Mouse (Mus musculus): ENCODE measurements around the gene Gfpt2. TPM values are rescaled to one million over a fixed set of nuclear protein-coding genes. Genes with fewer than 3 reads are reported as not detected.
"Not testable (repeated sequence)": the region's sequence is repeated elsewhere in the genome, so short reads cannot be mapped to it uniquely, and the experiment has no call there.

The Gfpt2 gene
- total RNA-seq, 2 experiments from 2014 or later, result 4.6 to 11.7 TPM

DNA sequence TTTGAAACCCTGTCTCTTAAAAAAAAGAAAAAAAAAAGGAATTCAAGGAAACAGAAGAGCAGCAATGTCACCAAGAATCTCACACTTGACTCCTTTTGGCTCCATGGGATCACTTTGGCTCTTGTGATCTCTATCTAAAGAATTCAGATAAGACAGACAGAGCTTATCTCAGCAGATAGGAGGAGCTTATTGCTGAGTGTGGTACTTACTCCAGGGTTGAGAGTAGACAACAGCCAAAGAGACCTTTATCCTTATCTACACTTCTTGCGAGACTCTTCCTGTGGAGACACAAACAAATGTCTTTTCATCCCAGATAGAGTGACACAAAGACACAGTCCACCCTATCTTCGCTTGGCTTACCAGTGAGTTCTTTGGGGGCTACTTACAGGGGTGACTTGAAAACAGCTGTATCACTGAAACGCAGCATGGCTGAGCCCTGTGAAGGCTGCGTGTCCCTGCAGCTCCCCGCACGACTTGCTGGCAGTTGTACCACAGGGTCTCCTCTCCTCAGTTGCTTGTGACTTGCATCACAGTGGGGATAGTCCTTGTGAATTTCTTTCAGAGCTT lies 12.1 kb upstream of the Gfpt2 start:
- DNase-seq (ENCODE audit: low spot score), result no peak

DNA sequence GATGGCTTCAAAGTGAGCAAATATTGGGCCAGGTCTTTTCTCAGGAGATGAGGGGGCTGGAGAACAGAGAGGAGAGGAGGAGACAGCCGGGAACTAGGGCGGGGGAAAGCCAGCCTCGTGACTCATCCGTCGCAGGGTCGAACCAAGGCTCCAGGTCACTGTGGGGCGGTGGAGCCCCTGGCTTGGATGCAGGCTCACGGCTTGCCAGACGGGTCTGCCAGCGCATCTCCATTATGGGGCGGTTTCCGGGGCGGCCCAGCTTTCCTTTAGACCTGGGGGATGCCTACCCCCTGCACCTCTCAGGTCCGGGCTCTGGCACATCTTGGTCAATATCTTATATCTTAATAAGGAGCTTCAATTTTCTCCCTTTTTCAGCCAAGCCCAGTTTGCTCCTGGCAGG lies 847 bp upstream of the Gfpt2 start:
- DNase-seq (ENCODE audit: low spot score), result peak; percentile 64

DNA sequence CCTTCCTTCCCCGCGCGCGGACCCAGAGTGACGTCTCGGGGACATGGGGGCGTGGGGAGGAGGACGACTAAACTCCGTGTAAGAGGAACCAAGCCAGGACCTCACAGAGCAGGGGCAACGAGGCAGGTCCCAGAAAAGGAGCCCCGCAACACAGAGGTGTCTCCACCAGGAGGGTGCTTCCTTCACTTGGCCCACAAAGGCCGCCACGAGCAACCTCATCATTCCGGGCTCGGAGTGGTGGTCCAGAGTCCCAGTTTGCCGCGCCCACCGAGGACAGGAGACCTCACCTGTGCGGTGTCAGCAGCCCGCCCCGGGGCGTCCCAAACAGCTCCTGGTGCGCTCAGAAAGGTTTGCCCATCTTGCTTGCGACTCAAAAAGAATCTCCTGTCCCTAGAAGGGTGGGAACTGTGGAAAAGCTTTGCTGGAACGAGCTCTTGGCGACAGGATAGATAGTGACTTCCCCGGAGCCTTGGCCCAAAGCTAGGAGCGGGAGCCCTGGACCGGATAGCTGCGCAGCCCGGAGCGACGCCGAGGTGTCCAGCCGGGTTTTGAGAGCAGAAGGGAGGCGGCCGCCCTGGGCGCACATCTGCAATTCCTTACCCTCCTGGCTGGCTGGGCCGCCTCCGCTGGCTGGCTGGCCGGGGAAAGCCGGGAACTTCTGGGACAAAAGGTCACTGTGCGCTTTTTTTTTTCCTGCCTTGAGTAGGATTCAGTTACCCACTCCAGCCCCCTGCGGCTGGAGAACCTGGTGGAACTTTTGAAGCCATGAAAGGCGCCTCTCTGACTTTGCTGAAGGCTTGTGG lies 565 bp downstream of the Gfpt2 start:
- peak; percentile 40 for DNase-seq (ENCODE audit: low spot score)

DNA sequence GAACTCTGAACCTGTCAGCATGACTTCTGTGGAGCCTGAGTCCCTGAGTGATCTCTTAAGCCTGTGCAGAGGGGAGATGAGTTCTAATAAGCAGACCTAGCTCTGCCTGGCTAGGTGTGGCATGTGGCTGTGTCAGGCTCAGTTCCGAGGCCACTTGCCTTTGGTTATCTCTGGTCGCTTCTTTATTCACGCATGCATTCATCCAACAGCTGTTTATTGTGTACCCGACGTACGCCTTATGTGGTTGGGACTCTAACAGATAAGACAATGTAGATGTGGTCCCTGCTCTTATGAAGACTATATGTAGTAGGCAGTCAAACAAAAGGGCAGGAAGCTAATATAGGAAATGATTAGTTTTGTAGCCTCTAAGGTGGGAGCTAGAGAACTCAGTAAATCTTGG lies 5.0 kb downstream of the Gfpt2 start:
- no peak for DNase-seq (ENCODE audit: low spot score)

DNA sequence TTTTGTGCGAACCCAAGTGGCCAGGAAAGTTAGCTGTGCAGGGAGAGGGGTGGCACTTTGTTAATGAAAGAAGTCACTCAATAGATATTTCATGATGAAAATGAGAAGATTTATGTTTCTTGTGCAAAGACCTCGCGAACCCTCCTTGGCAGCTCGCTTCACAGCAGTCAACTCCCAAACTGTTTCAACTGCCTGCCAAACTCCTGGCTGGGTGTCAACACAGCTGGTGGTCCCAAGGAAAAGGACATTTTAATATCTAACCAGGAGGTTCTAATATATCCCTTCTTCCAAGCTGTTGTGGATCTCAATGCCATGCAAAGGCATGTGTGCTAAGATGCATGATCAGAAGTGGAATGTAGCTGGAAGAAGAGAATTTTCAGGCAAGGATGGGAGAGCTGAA lies 7.5 kb downstream of the Gfpt2 start:
- DNase-seq (ENCODE audit: low spot score), result no peak

DNA sequence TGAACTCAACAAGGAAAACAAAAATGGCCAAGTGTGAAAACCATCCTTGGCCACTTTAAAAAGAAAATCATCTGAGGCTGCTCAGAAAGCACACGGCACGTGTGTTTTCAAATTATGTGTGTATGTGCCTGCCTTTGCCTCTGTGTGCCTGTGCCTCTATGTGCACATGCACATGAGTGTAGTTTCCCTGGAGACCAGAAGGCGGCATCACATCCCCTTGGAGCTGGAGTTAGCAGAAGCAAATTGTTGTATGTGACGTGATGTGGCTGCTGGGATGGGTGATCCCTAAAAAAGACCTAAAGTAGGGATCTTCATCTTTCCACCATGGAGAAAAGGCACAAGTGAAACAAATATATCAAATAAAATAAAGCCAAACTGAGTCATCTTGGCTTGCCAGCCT lies 9.8 kb downstream of the Gfpt2 start:
- DNase-seq (ENCODE audit: low spot score), result no peak

DNA sequence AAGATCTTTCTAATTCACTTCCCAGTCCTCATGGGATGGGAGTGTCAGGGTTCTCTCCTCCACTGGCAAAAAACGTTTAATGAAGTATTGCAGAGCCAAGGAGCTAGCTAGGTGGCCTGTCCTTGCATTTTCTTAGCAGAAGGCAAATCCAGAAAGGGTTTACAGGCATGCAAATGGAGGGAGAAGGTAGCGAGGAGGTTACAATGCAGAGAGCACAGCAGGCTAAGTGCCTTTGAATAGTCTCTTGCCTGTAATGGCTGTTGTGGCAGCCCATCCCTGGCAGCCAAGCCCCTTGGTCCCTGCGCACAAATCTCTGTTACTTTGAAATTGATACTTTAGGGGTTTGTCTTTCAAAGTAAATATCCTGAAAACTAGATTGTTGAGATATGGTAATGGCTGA lies 12.2 kb downstream of the Gfpt2 start:
- DNase-seq (ENCODE audit: low spot score), result no peak

DNA sequence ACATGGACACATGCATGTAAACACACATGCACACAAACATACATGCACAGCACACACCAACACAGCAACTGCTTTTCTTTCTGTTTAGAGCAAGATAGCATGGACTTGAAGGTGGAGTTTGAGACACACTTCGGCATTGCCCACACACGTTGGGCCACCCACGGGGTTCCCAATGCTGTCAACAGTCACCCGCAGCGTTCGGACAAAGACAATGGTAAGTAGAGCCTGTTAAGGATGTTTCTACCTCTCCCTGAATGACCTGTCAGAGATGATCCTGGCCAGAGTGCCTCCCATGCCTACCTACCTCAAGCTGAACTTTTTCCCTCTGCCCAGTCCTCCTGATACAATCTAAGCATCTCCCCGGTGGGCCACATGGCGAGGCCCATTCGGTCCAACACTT lies 15.0 kb downstream of the Gfpt2 start:
- DNase-seq (ENCODE audit: low spot score), result no peak

DNA sequence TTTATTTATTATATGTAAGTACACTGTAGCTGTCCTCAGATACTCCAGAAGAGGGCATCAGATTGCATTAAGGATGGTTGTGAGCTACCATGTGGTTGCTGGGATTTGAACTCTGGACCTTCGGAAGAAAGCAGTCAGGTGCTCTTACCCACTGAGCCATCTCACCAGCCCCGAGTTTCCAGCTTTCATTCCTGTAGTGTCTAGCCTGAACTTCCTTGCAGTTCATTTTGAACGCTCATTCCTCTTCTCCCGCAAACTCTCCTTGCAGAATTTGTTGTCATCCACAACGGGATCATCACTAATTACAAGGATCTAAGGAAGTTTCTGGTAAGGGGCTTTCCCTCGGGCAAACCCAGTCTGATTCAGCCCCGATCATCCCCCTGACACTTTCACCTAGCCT lies 16.7 kb downstream of the Gfpt2 start:
- DNase-seq (ENCODE audit: low spot score), result not testable (repeated sequence)

DNA sequence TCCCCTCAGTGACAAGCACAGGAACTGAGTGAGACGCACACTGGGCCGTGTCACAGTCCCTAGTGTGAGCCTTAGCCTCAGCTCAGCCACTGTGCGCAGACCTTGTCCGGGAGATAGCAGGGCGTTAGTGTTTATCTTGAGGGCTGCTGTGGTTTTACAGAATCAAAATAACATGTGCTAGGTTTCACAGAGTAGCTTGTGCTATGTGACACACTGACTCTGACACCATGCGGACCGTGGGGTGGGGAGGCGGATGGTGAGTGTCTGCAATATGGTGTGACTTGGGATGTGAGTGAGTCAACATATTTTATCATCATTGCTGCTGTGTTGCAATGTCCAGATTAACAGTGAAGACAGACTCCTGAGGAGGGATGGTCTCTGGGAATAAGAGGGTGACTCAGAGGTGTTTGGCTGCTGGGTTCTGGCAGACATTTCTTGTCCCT lies 17.1 kb downstream of the Gfpt2 start:
- peak; percentile 52 for DNase-seq (ENCODE audit: low spot score)

DNA sequence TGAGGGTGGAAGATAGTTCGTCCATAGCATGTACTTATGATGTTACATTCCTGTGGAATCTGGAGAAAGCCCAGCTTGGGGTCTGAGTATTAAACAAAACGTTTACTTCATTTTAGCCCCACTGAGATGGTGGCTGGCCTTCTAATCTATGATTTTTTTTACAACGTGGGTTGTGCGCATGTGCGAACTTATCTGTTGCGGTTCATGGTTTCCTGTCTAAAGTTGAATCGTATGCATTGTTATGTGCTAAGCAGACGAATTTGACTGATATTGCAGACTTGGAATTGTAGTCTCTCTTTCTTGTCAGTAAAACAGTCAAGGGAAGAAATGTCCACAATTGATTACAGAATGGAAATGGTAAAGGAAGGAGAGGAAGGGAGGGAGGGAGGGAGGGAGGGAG lies 17.9 kb downstream of the Gfpt2 start:
- DNase-seq (ENCODE audit: low spot score), result no peak

DNA sequence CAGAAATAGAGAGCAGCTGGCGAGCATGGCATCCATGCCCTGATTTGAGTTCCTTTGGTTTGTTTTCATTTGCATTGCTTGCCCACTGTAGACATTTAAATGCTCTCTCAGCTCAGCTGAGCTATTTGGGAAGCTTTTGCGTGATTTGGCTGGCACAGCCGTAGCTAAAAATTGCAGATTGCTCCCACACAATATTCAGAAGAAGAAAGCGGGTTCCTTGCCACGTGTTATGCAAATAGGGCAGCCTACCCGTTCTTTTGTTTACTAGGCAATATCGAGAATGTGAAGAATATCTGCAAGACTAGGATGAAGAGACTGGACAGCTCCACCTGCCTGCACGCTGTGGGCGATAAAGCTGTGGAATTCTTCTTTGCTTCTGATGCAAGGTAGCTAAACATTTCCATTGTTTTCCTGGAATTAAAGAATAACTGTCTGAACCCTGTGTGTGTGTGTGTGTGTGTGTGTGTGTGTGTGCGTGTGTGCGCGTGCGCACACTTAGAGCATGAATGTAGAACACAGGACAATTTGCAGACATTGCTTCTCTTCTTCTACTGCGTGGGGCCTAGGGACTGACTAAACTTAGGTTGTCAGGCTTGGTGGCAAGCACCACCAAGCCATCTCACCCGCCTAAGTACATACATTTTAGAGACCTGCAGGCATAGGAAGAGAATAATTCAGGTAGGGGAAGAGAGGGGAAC lies 25.0 kb downstream of the Gfpt2 start:
- no peak for DNase-seq (ENCODE audit: low spot score)

DNA sequence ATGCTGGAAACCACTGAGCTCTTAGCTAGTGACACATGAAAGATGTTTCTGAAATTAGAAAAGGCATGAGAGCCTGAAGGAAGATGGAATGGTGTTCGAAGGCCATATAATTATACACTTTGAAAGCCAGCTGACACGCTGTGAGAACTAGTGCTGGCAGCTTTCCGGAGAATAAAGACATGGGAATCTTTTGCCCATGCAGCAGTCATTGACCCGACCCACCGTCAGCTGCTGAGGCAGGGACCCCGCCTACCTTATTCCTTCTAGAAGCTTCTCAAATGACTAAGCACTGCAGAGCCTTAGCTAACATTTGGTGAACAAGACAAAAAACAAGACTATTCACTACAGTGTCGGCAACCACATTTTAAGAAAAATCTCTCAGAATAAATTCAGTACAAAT lies 25.7 kb downstream of the Gfpt2 start:
- DNase-seq (ENCODE audit: low spot score), result no peak

DNA sequence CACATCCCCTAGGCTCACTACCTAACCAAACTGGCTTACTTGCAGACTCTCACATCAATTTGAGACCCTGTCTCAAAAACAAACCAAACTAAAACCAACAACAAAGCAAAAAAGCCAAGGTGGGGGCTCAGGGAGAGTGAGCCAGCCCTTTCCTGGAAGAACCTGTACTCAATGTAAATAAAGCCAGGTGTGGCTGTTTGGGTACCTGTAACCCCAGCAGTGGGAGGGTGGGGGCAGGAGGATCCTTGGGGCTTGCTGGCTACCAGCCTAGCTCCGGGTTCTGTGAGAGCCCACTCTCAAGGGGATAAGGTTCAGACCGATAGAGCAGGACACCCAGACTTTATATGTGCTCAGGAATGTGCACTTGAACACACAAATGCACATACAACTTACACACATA lies 26.9 kb downstream of the Gfpt2 start:
- DNase-seq (ENCODE audit: low spot score), result no peak

DNA sequence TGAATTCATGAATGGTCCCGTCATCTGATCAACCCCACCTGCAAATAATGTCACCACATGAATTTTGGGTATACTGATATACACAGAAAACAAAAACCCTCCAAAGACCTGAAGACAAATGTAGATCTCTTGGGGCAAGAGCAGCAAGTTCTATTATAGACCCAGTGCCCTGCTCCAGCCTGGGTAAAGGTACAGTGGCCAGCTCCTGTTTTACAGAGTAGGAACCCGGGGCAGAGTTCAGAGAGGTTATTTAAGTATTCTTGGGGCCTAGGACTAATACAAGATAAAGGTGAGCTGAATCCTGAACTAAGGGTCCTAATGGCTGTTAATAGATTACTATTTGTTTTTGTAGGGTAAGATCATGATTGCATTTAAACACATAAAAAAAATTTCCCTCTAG lies 27.6 kb downstream of the Gfpt2 start:
- no peak for DNase-seq (ENCODE audit: low spot score)

DNA sequence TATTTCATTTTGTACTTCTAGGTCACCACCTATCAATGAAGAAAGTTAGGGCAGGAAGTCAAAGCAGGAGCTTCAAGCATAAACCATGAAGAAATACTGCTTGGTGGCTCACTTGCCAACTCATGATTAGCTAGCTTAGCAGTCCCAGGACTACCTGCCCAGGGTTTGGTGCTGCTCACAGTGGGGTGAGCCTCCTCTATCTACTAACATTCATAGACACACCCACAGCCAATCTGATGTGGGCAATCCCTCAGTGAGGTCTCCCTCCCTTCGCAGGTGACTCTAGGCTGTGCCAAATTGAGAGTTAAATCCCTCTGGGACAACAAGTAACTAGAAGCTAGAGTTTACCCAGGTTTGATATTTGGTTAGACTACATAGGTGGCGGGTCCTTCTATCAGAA lies 28.4 kb downstream of the Gfpt2 start:
- DNase-seq (ENCODE audit: low spot score), result no peak

DNA sequence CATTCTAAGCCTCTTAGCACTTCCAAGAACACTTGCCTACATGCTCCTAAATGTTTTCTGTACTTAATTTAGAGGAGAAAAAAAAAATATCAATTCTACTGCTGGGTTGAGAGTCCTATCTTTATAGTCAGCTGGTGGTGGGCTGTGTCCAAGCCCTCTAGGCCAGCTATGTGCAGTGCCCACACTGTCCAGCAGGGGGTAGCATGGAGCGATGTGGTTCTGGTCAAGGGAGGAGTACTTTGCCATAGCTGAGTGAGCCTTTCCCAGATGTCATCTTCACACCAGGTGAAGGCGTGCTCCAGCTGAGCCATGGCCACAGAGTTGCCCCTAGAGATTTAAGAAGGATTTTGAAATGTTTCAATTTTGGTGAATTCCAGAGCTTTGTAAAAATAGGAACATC lies 30.9 kb downstream of the Gfpt2 start:
- peak; percentile 78 for DNase-seq (ENCODE audit: low spot score)

DNA sequence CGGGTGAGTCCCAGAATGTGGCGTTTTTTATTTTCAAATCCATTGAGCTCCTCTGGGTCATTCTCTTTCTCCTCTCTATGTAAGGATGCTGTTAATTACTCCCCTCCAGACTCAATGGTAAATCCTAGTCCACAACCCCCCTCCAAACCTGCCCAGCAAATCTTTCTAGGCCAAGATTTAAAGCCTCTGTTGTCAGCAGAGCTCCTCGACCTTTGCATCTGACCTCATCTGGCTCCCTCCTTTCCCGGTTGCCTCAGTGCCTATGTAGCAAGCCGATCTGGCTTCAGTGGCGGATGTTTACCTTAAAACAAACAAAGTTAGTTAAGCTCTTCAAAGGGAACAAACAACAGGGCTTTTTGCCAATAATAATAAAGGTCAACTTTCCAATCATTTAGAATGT lies 33.3 kb downstream of the Gfpt2 start:
- DNase-seq (ENCODE audit: low spot score), result no peak

DNA sequence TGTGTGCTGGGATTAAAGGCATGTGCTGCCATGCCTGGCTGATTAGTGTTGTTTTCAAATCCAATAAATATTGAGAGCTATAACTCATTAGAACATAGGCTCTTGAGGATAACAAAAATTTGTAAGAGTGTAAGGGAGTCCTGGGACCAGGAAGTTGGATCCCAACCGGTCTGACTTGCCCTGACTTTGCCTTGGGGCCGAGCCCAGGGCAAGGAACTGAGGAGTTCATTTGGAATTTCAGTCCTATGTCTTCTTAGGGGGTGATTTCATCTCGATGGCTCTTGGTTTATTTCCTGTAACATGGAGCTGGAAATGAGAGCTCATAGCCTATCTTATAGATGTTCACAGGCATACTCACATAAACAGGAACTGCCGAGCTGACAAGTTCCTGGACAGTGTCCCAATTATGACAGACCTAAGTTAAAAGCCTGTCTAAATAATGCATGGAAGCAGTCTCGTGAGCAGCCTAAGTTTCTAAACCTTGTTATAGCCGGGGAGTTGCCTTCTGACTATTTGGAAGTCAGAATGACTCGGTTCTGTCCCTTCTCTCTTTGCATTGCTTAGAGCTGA lies 35.3 kb downstream of the Gfpt2 start:
- DNase-seq (ENCODE audit: low spot score), result no peak

DNA sequence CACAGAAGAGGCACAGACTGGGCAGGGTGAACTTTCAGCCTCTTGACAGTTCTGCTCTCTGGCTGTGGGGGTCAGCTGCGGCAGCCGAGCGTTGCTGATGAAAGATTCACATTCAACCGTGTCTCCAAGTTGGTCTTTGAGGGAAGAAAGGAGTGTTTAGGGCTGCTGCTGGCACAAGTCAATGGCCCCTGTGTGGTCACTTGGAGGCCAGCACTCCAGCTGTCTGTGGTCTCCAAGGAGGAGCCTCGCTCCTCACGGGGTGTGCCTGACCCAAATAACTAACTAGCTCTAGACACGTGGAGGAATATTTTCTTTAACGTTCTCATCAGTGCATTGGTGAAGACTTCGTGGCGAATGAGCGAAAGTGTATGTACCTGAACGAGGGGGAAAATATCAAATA lies 38.0 kb downstream of the Gfpt2 start:
- DNase-seq (ENCODE audit: low spot score), result no peak

DNA sequence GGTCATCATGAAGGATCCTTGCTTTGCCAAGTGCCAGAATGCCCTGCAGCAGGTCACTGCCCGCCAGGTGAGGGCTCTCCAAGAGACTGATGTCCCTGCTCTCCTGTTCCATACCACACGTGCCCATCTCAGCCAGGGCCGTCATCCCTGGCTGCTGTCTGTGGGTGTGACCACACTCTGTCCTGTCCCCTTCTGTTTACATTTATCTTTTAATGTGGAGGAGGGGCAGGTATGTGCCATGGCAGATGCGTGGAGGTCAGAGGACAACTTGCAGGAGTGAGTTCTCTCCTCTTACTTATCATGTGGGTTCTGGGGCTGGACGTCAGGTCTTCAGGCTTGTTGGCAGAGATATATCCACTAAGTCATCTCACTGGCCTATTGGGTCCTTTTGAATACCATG lies 39.0 kb downstream of the Gfpt2 start:
- no peak for DNase-seq (ENCODE audit: low spot score)

DNA sequence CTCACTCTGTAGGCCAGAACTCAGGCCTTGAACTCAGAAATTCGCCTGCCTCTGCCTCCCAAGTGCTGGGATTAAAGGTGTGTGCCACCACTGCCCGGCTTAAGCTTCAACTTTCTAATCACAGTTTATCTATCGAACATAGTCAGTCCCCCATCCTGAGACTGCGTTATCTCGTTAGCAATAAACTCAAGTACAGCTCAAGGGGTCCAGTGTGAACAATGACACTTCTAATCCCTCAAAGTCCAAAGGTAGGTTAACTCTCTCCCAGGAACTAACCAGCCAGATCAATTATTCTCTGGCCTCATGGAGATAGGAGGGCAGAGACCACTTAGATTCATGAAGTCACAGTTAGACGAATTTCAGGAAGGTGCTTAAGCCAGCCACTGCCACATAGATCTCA lies 40.3 kb downstream of the Gfpt2 start:
- DNase-seq (ENCODE audit: low spot score), result no peak

Measured in gastrocnemius, adult 18-20 months (tissue).